8 mouse cellular contexts compared by ENCODE assay signal in genomic region chr14:34312339-34313048, GRCm38 (mm10). TPM values are rescaled to one million over a fixed set of nuclear protein-coding genes. Genes with fewer than 3 reads are reported as not detected.
A peak's percentile ranks its signal among the peaks of the same experiment; 100 is the strongest.
DNase-seq lines count a peak whose midpoint lies in the region; ATAC-seq lines count a peak whose summit lies in the region.
"Had no signal": no experiment of that assay in that cellular context is flagged by ENCODE, and none has a peak within 500 bp of the region (broad histone marks: within the 10 kb centered on the region; RNA-seq: fewer than 3 reads in every experiment).

No protein-coding gene starts in this region.

- no peaks in the 10 kb centered on the region for H3K9me3 ChIP-seq in hindbrain, embryonic 10.5 days
- no peaks in the 10 kb centered on the region for H3K9me3 ChIP-seq in liver, embryonic 13.5 days (replicated peaks)

- H3K9ac ChIP-seq in liver, embryonic 13.5 days = peak overlapping the region; percentile 89

- 18% methylated on average over 6 of the region's 6 CpGs for WGBS in hindbrain, embryonic 10.5 days
- WGBS in liver, embryonic 13.5 days (ENCODE audit: insufficient replicate concordance) = 30% methylated on average over 6 of the region's 6 CpGs

- peak; percentile 50 for DNase-seq in 416B (ENCODE audit: low read depth)
- peak; percentile 81 for DNase-seq in ES-CJ7 (ENCODE audit: low read depth, low spot score)
- DNase-seq in hindbrain, embryonic 10.5 days (ENCODE audit: low spot score) = no peak
- DNase-seq in liver, embryonic 13.5 days = no peak
- DNase-seq in spleen, postnatal 10 days (ENCODE audit: low spot score in 2 of 2) = no peak
- DNase-seq in layer of hippocampus, adult 9-10 months (ENCODE audit: low spot score) = no peak
- no peak for DNase-seq in thymus, postnatal 4 days

- ATAC-seq in liver, embryonic 13.5 days (ENCODE audit: low read depth) = no peak

- H3K4me3 ChIP-seq in hindbrain, embryonic 10.5 days = peak overlapping the region; percentile 95
- peak overlapping the region; percentile 81 for H3K4me3 ChIP-seq in liver, embryonic 13.5 days (replicated peaks)

- peaks cover 25% of the 10 kb centered on the region for H3K4me1 ChIP-seq in hindbrain, embryonic 10.5 days (replicated peaks)
- peaks cover 38% of the 10 kb centered on the region for H3K4me1 ChIP-seq in liver, embryonic 13.5 days (replicated peaks)

- peak overlapping the region; percentile 99 for H3K4me2 ChIP-seq in liver, embryonic 13.5 days

- peaks cover 18% of the 10 kb centered on the region for H3K36me3 ChIP-seq in hindbrain, embryonic 10.5 days
- H3K36me3 ChIP-seq in liver, embryonic 13.5 days = no peaks in the 10 kb centered on the region

- peak overlapping the region; percentile 69 for H3K27ac ChIP-seq in hindbrain, embryonic 10.5 days
- peak overlapping the region; percentile 90 for H3K27ac ChIP-seq in liver, embryonic 13.5 days

- H3K27me3 ChIP-seq in hindbrain, embryonic 10.5 days (ENCODE audit: insufficient read depth, poor library complexity, severe bottlenecking) = no peaks in the 10 kb centered on the region
- no peaks in the 10 kb centered on the region for H3K27me3 ChIP-seq in liver, embryonic 13.5 days

RNA-seq across cellular contexts. Expression of gene Glud1, which starts 2.0 kb away (rescaled TPM):
- polyA plus RNA-seq in hindbrain, embryonic 10.5 days (2016; fragmentation: Nextera tagmentation; extraction: Ambion mirVana) = 77.9 and 82.0 TPM in 2 replicates
- 127 and 130 TPM in 2 replicates for polyA plus RNA-seq in liver, embryonic 13.5 days (2015; fragmentation: Nextera tagmentation; extraction: Ambion mirVana)

RNA-seq across cellular contexts. Expression of gene Shld2, which starts 2.2 kb away (rescaled TPM):
- polyA plus RNA-seq in hindbrain, embryonic 10.5 days (2016; fragmentation: Nextera tagmentation; extraction: Ambion mirVana) = 6.1 and 10.0 TPM in 2 replicates
- 7.2 and 8.0 TPM in 2 replicates for polyA plus RNA-seq in liver, embryonic 13.5 days (2015; fragmentation: Nextera tagmentation; extraction: Ambion mirVana)

RNA-seq across cellular contexts. Expression of gene Fam25c, which starts 42.7 kb away (rescaled TPM):
- not detected in 2 replicates for polyA plus RNA-seq in hindbrain, embryonic 10.5 days (2016; fragmentation: Nextera tagmentation; extraction: Ambion mirVana)
- not detected in 2 replicates for polyA plus RNA-seq in liver, embryonic 13.5 days (2015; fragmentation: Nextera tagmentation; extraction: Ambion mirVana)
- polyA plus RNA-seq: gonadal fat pad, adult 2 months had no signal

Comparison
In these comparisons a context has a peak if more than half of its experiments do, and no peak if none do; other contexts are left out.
1. DNase-seq: peak in 416B (single experiment) and ES-CJ7 (single experiment); none in hindbrain, embryonic 10.5 days (single experiment), liver, embryonic 13.5 days (single experiment), spleen, postnatal 10 days (0 of 2), layer of hippocampus, adult 9-10 months (single experiment) and thymus, postnatal 4 days (single experiment).